Mouse (Mus musculus): ENCODE measurements at regions not wholly inside any gene's neighbourhood (a gene's known extent, or its start where the extent isn't known, plus 50 kb on each side); places are given as distances from the start of the nearest gene placed in this dataset.

- WGBS, result 73% methylated on average over 2 of the region's 2 CpGs
- no peak for ATAC-seq (ENCODE audit: low FRiP score)
Measured at GRCm38 (mm10) chr4:89458628-89459345, 147.9 kb upstream of the Cdkn2b start.

GRCm38 (mm10) chr4:89457861-89458260 is 147.0 kb upstream of the Cdkn2b start:
- WGBS, result 85% methylated on average over 2 of the region's 2 CpGs
- no peak for ATAC-seq (ENCODE audit: low FRiP score)

More at GRCm38 (mm10) chr4:89458628-89459345, 147.9 kb upstream of the Cdkn2b start:
- no peaks in the 10 kb centered on the region for H3K4me1 ChIP-seq (replicated peaks)
- no peaks in the 10 kb centered on the region for H3K36me3 ChIP-seq
- no peak overlapping the region for H3K27ac ChIP-seq
- no peak overlapping the region for H3K4me3 ChIP-seq
- no peak overlapping the region for H3K4me2 ChIP-seq
- no peak overlapping the region for H3K9ac ChIP-seq
- H3K27me3 ChIP-seq, result no peaks in the 10 kb centered on the region
- H3K9me3 ChIP-seq, result no peaks in the 10 kb centered on the region

GRCm38 (mm10) chr4:89454926-89455325 is 144.1 kb upstream of the Cdkn2b start:
- Histone ChIP-seq H3K4me3 (no peak overlapping the region), H3K27ac (no peak overlapping the region), H3K9ac (no peak overlapping the region), H3K9me3 (no peaks in the 10 kb centered on the region), H3K36me3 (no peaks in the 10 kb centered on the region), H3K4me1 (replicated peaks) (no peaks in the 10 kb centered on the region), H3K4me2 (no peak overlapping the region), H3K27me3 (no peaks in the 10 kb centered on the region)
- 95% methylated on average over 5 of the region's 5 CpGs for WGBS
- no peak for ATAC-seq (ENCODE audit: low FRiP score)

More at GRCm38 (mm10) chr4:89457861-89458260, 147.0 kb upstream of the Cdkn2b start:
- Histone ChIP-seq H3K27ac (no peak overlapping the region), H3K9ac (no peak overlapping the region), H3K9me3 (no peaks in the 10 kb centered on the region), H3K36me3 (no peaks in the 10 kb centered on the region), H3K4me3 (no peak overlapping the region), H3K27me3 (no peaks in the 10 kb centered on the region), H3K4me2 (no peak overlapping the region), H3K4me1 (replicated peaks) (no peaks in the 10 kb centered on the region)

- H3K4me1 ChIP-seq (replicated peaks), result no peaks in the 10 kb centered on the region
- H3K9ac ChIP-seq, result no peak overlapping the region
- no peak overlapping the region for H3K4me3 ChIP-seq
- no peaks in the 10 kb centered on the region for H3K27me3 ChIP-seq
- H3K27ac ChIP-seq, result no peak overlapping the region
- no peak for ATAC-seq (ENCODE audit: low FRiP score)
- no peaks in the 10 kb centered on the region for H3K9me3 ChIP-seq
- H3K4me2 ChIP-seq, result no peak overlapping the region
- H3K36me3 ChIP-seq, result no peaks in the 10 kb centered on the region
Measured at GRCm38 (mm10) chr4:89453051-89453450, 142.2 kb upstream of the Cdkn2b start.

- H3K27me3 ChIP-seq, result no peaks in the 10 kb centered on the region
- WGBS, result 76% methylated on average over 2 of the region's 2 CpGs
- H3K9ac ChIP-seq, result no peak overlapping the region
- H3K27ac ChIP-seq, result no peak overlapping the region
- no peaks in the 10 kb centered on the region for H3K9me3 ChIP-seq
- H3K36me3 ChIP-seq, result no peaks in the 10 kb centered on the region
- H3K4me2 ChIP-seq, result no peak overlapping the region
- H3K4me3 ChIP-seq, result no peak overlapping the region
- no peak for ATAC-seq (ENCODE audit: low FRiP score)
- H3K4me1 ChIP-seq (replicated peaks), result no peaks in the 10 kb centered on the region
Measured at GRCm38 (mm10) chr4:89451741-89452140, 140.9 kb upstream of the Cdkn2b start.

- WGBS, result 63% methylated on average over 8 of the region's 8 CpGs
- Histone ChIP-seq H3K36me3 (no peaks in the 10 kb centered on the region), H3K27ac (no peak overlapping the region), H3K4me2 (no peak overlapping the region), H3K9me3 (no peaks in the 10 kb centered on the region), H3K4me1 (replicated peaks) (no peaks in the 10 kb centered on the region), H3K9ac (no peak overlapping the region), H3K27me3 (no peaks in the 10 kb centered on the region), H3K4me3 (no peak overlapping the region)
- ATAC-seq (ENCODE audit: low FRiP score), result no peak
Measured at GRCm38 (mm10) chr4:89446765-89447487, 136.1 kb upstream of the Cdkn2b start.

GRCm38 (mm10) chr4:89446156-89446716 is 135.4 kb upstream of the Cdkn2b start:
- H3K9me3 ChIP-seq, result no peaks in the 10 kb centered on the region
- H3K4me3 ChIP-seq, result no peak overlapping the region
- 78% methylated on average over 6 of the region's 6 CpGs for WGBS
- H3K27ac ChIP-seq, result no peak overlapping the region
- no peak overlapping the region for H3K9ac ChIP-seq
- H3K27me3 ChIP-seq, result no peaks in the 10 kb centered on the region
- no peaks in the 10 kb centered on the region for H3K36me3 ChIP-seq
- no peak for ATAC-seq (ENCODE audit: low FRiP score)
- no peaks in the 10 kb centered on the region for H3K4me1 ChIP-seq (replicated peaks)
- H3K4me2 ChIP-seq, result no peak overlapping the region

GRCm38 (mm10) chr4:89445214-89446155 is 134.6 kb upstream of the Cdkn2b start:
- no peaks in the 10 kb centered on the region for H3K36me3 ChIP-seq
- no peak overlapping the region for H3K4me3 ChIP-seq
- no peaks in the 10 kb centered on the region for H3K4me1 ChIP-seq (replicated peaks)
- no peak for ATAC-seq (ENCODE audit: low FRiP score)
- H3K27me3 ChIP-seq, result no peaks in the 10 kb centered on the region
- no peak overlapping the region for H3K9ac ChIP-seq
- H3K27ac ChIP-seq, result no peak overlapping the region
- no peak overlapping the region for H3K4me2 ChIP-seq
- no peaks in the 10 kb centered on the region for H3K9me3 ChIP-seq
- 72% methylated on average over 11 of the region's 11 CpGs for WGBS

GRCm38 (mm10) chr4:89442526-89442925 is 131.7 kb upstream of the Cdkn2b start:
- H3K4me2 ChIP-seq, result no peak overlapping the region
- H3K27me3 ChIP-seq, result no peaks in the 10 kb centered on the region
- no peaks in the 10 kb centered on the region for H3K9me3 ChIP-seq
- no peak overlapping the region for H3K27ac ChIP-seq
- H3K4me1 ChIP-seq (replicated peaks), result no peaks in the 10 kb centered on the region
- ATAC-seq (ENCODE audit: low FRiP score), result no peak
- H3K36me3 ChIP-seq, result no peaks in the 10 kb centered on the region
- H3K4me3 ChIP-seq, result no peak overlapping the region
- H3K9ac ChIP-seq, result no peak overlapping the region
- 86% methylated on average over 1 of the region's 1 CpGs for WGBS

- H3K4me2 ChIP-seq, result no peak overlapping the region
- H3K27me3 ChIP-seq, result no peaks in the 10 kb centered on the region
- no peak overlapping the region for H3K4me3 ChIP-seq
- no peaks in the 10 kb centered on the region for H3K36me3 ChIP-seq
- WGBS, result 80% methylated on average over 3 of the region's 3 CpGs
- H3K27ac ChIP-seq, result no peak overlapping the region
- H3K4me1 ChIP-seq (replicated peaks), result no peaks in the 10 kb centered on the region
- no peaks in the 10 kb centered on the region for H3K9me3 ChIP-seq
- H3K9ac ChIP-seq, result no peak overlapping the region
- no peak for ATAC-seq (ENCODE audit: low FRiP score)
Measured at GRCm38 (mm10) chr4:89440821-89441220, 130.0 kb upstream of the Cdkn2b start.

- Histone ChIP-seq H3K4me2 (no peak overlapping the region), H3K4me3 (no peak overlapping the region), H3K27me3 (no peaks in the 10 kb centered on the region), H3K4me1 (replicated peaks) (no peaks in the 10 kb centered on the region), H3K9me3 (no peaks in the 10 kb centered on the region), H3K27ac (no peak overlapping the region), H3K9ac (no peak overlapping the region), H3K36me3 (no peaks in the 10 kb centered on the region)
- WGBS, result 71% methylated on average over 4 of the region's 4 CpGs
- ATAC-seq (ENCODE audit: low FRiP score), result no peak
Measured at GRCm38 (mm10) chr4:89440326-89440725, 129.5 kb upstream of the Cdkn2b start.

GRCm38 (mm10) chr4:89438665-89439064 is 127.8 kb upstream of the Cdkn2b start:
- H3K27me3 ChIP-seq, result no peaks in the 10 kb centered on the region
- H3K27ac ChIP-seq, result no peak overlapping the region
- no peaks in the 10 kb centered on the region for H3K4me1 ChIP-seq (replicated peaks)
- no peaks in the 10 kb centered on the region for H3K9me3 ChIP-seq
- H3K4me3 ChIP-seq, result no peak overlapping the region
- no peak overlapping the region for H3K9ac ChIP-seq
- H3K36me3 ChIP-seq, result no peaks in the 10 kb centered on the region
- WGBS, result 93% methylated on average over 2 of the region's 2 CpGs
- no peak for ATAC-seq (ENCODE audit: low FRiP score)
- H3K4me2 ChIP-seq, result no peak overlapping the region

Data from hindbrain, embryonic 13.5 days (tissue).